Mouse (Mus musculus) midbrain, embryonic 14.5 days (tissue): ENCODE results near the gene Bend6. TPM values are rescaled to one million over a fixed set of nuclear protein-coding genes. Genes with fewer than 3 reads are reported as not detected.
A peak's percentile ranks its signal among the peaks of the same experiment; 100 is the strongest.

ENCODE experiments used
- ATAC-seq: fragments of 200-750 bp; cut with Nextera tagmentation; 2 replicates; pipeline ENCODE4 v1.8.0; 2017; ENCODE audit warnings: moderate number of reproducible peaks, moderate library complexity; ENCODE audit not compliant: low FRiP score, low TSS enrichment
- DNase-seq: peaks from one replicate; pipeline ENCODE4 v3.0.0-alpha.2; 2015
- H3K27ac ChIP-seq: fragments of 300-500 bp; sonication (generic); replicated peaks from 2 replicates; pipeline ENCODE4 v1.5.1; 2014; ENCODE audit warnings: mild to moderate bottlenecking, low read depth, low read length, moderate library complexity
- H3K27me3 ChIP-seq: fragments of 300-500 bp; sonication (generic); 2 replicates; pipeline ENCODE4 v1.6.1; 2014; ENCODE audit warnings: low read length, control low read depth, mixed read lengths; ENCODE audit not compliant: control insufficient read depth, insufficient read depth
- H3K36me3 ChIP-seq: fragments of 300-500 bp; sonication (generic); 2 replicates; pipeline ENCODE4 v1.6.1; 2014; ENCODE audit warnings: low read length, control low read depth; ENCODE audit not compliant: control insufficient read depth, insufficient read depth
- H3K4me1 ChIP-seq: fragments of 300-500 bp; sonication (generic); 2 replicates; pipeline ENCODE4 v1.6.1; 2014; ENCODE audit warnings: mild to moderate bottlenecking, antibody characterized with exemption, low read length, control low read depth; ENCODE audit not compliant: control insufficient read depth, insufficient read depth
- H3K4me2 ChIP-seq: fragments of 300-500 bp; sonication (generic); 2 replicates; pipeline ENCODE4 v1.6.1; 2014; ENCODE audit warnings: mild to moderate bottlenecking, low read length, moderate library complexity
- H3K4me3 ChIP-seq: fragments of 300-500 bp; sonication (generic); replicated peaks from 2 replicates; pipeline ENCODE4 v1.5.1; 2014; ENCODE audit warnings: low read depth, low read length
- H3K9ac ChIP-seq: fragments of 300-500 bp; sonication (generic); replicated peaks from 2 replicates; pipeline ENCODE4 v1.6.1; 2014; ENCODE audit warnings: mild to moderate bottlenecking, low read length, moderate library complexity
- H3K9me3 ChIP-seq: fragments of 300-500 bp; sonication (generic); 2 replicates; pipeline ENCODE4 v1.6.1; 2016; ENCODE audit warnings: low read length, control low read depth, mixed read lengths; ENCODE audit not compliant: control insufficient read depth
- WGBS: fragments of 180-500 bp; shearing (Covaris S2); extraction: QIAGEN DNeasy Blood & Tissue Kit; methylation state at CpG from one replicate; pipeline ENCODE4 v1.1.7; 2014; 5-methylcytosine and 5-hydroxymethylcytosine counted together
- polyA plus RNA-seq: library from polyadenylated mRNA; unstranded; fragments of >200 nt; fragmentation: Nextera tagmentation; extraction: Ambion mirVana; gene quantifications from 2 replicates; pipeline ENCODE4 v1.2.1, GENCODE M21; 2014

The Bend6 gene
- 32.1 and 40.6 TPM in 2 replicates for polyA plus RNA-seq

DNA sequence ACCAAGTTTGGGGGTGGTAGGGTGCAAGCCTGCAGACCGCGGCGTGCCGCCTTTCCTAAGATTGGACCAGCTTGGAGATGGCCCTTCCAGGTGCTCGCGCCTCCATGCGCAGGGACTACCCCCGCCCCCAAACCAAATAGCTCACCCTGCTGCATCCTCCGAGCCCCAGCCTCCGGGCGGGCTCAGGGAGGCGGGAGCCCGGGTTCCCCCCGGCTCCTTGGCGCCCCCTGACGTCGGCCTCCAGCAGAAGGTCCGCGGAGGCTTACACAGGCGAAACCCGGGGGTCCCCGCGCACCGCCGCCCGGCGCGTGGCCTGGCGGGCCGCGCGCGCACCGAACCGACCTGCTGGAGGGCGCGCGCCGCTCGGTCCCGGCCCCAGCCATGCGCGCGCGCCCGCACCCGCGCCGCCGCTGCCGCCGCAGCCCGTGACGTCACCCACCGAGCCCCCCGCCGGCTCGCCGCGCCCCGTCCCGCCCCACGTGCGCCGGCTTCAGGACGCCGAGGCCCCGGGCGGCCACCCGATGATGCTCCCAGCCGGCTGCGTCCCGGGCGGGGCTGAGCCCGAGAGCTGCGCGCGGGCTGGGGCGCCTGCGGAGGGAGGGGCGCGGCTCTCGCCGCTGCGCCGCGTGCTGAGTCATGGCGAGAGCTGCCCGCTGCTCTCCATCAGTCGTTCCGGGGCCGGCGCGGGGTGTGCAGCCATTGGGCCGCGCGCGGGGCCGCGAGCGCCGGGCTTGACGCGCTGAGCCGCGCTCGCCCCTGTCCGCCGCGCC is at the start of gene Bend6:
TSS of gene Bend6 (minus strand) at position 396 of the 770 bp plus-strand sequence.
- under 1% methylated on average over 95 of the region's 110 CpGs for WGBS

GRCm38 (mm10) chr1:33955626-33956025 is 48.0 kb upstream of the Bend6 start:
- H3K4me1 ChIP-seq: no peaks in the 10 kb centered on the region

More for the DNA sequence above, at the start of gene Bend6:
- H3K27me3 ChIP-seq: peaks cover 15% of the 10 kb centered on the region; the same call in 1 of the 2 replicates
- peak within 1 kb of the TSS; percentile 83 for H3K27ac ChIP-seq
- H3K4me1 ChIP-seq: peaks cover 11% of the 10 kb centered on the region
- peak within 1 kb of the TSS; percentile 60 for H3K4me2 ChIP-seq
- ATAC-seq (peak; percentile 89), DNase-seq (peak; percentile 91)
- H3K9me3 ChIP-seq: no peaks in the 10 kb centered on the region
- H3K4me3 ChIP-seq: peak within 1 kb of the TSS; percentile 61
- peak within 1 kb of the TSS; percentile 69 for H3K9ac ChIP-seq
- no peaks in the 10 kb centered on the region for H3K36me3 ChIP-seq

GRCm38 (mm10) chr1:33948511-33948910 is 40.9 kb upstream of the Bend6 start:
- no peak overlapping the region for H3K4me2 ChIP-seq
- H3K27me3 ChIP-seq: no peaks in the 10 kb centered on the region
- no peak for ATAC-seq
- WGBS: 91% methylated on average over 5 of the region's 5 CpGs
- no peaks in the 10 kb centered on the region for H3K36me3 ChIP-seq
- no peak for DNase-seq
- no peaks in the 10 kb centered on the region for H3K9me3 ChIP-seq
- no peak overlapping the region for H3K4me3 ChIP-seq
- no peak overlapping the region for H3K27ac ChIP-seq
- H3K4me1 ChIP-seq: no peaks in the 10 kb centered on the region
- H3K9ac ChIP-seq: no peak overlapping the region

More at GRCm38 (mm10) chr1:33955626-33956025, 48.0 kb upstream of the Bend6 start:
- H3K36me3 ChIP-seq: no peaks in the 10 kb centered on the region
- H3K4me2 ChIP-seq: no peak overlapping the region
- no peaks in the 10 kb centered on the region; the same call in 1 of the 2 replicates for H3K9me3 ChIP-seq
- H3K27ac ChIP-seq: no peak overlapping the region
- DNase-seq (no peak), ATAC-seq (no peak)
- no peaks in the 10 kb centered on the region for H3K27me3 ChIP-seq
- WGBS: 95% methylated on average over 6 of the region's 6 CpGs
- no peak overlapping the region for H3K4me3 ChIP-seq
- no peak overlapping the region for H3K9ac ChIP-seq

- DNase-seq: no peak
- Histone ChIP-seq H3K36me3 (no peaks in the 10 kb centered on the region), H3K9me3 (no peaks in the 10 kb centered on the region), H3K4me3 (no peak overlapping the region), H3K4me1 (no peaks in the 10 kb centered on the region), H3K4me2 (no peak overlapping the region), H3K27ac (no peak overlapping the region), H3K9ac (no peak overlapping the region), H3K27me3 (no peaks in the 10 kb centered on the region)
- 89% methylated on average over 6 of the region's 6 CpGs for WGBS
- no peak for ATAC-seq
These were observed 40.2 kb upstream of the Bend6 start for GRCm38 (mm10) chr1:33947838-33948237.

DNA sequence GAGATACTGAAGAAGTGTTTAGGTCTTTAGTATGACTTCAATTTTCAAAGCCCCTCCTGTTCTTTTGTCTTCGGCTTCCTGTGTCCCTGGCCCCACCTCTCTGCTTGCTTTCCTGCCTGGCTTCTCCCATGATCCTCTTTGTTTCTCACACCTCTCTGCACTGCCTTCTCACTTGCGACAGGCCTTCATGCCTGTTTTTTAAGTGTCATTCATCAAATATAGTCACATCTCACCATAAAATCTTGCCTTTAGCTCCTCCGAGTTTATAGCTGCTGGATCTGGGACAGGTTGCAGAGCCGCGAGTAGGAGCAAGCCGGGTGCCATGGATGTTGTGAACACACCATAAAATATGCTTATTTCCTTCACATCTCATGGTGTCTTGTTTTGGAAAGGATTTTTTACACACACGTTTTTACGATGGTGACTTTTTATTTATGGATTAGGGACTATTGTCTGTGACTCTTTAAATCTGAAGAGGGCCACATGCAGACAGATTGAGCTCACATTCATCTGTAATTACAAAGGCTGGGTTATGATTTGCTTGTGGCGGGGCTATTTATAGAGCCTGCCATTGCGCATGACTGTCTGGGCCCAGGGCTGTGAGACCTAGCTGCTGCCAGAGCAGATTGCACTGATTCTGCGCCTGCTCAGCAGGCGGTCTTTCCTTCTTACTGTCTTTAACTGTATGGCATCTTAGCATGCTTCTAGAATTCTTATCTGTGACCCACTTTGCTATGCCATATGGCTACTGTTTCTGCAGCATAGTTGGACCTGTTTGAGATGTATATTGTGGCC is 39.2 kb upstream of the Bend6 start:
- Histone ChIP-seq H3K36me3 (no peaks in the 10 kb centered on the region), H3K4me3 (no peak overlapping the region), H3K27me3 (no peaks in the 10 kb centered on the region), H3K4me1 (no peaks in the 10 kb centered on the region), H3K27ac (no peak overlapping the region), H3K9ac (no peak overlapping the region), H3K4me2 (no peak overlapping the region), H3K9me3 (no peaks in the 10 kb centered on the region)
- 78% methylated on average over 12 of the region's 12 CpGs for WGBS
- peak; percentile 45 for DNase-seq
- ATAC-seq: no peak

- no peak overlapping the region for H3K4me2 ChIP-seq
- no peaks in the 10 kb centered on the region for H3K4me1 ChIP-seq
- no peaks in the 10 kb centered on the region for H3K36me3 ChIP-seq
- ATAC-seq (no peak), DNase-seq (no peak)
- H3K9me3 ChIP-seq: no peaks in the 10 kb centered on the region
- H3K27ac ChIP-seq: no peak overlapping the region
- H3K4me3 ChIP-seq: no peak overlapping the region
- WGBS: 96% methylated on average over 6 of the region's 6 CpGs
- no peaks in the 10 kb centered on the region for H3K27me3 ChIP-seq
- no peak overlapping the region for H3K9ac ChIP-seq
These were observed 38.1 kb upstream of the Bend6 start for GRCm38 (mm10) chr1:33945756-33946155.

DNA sequence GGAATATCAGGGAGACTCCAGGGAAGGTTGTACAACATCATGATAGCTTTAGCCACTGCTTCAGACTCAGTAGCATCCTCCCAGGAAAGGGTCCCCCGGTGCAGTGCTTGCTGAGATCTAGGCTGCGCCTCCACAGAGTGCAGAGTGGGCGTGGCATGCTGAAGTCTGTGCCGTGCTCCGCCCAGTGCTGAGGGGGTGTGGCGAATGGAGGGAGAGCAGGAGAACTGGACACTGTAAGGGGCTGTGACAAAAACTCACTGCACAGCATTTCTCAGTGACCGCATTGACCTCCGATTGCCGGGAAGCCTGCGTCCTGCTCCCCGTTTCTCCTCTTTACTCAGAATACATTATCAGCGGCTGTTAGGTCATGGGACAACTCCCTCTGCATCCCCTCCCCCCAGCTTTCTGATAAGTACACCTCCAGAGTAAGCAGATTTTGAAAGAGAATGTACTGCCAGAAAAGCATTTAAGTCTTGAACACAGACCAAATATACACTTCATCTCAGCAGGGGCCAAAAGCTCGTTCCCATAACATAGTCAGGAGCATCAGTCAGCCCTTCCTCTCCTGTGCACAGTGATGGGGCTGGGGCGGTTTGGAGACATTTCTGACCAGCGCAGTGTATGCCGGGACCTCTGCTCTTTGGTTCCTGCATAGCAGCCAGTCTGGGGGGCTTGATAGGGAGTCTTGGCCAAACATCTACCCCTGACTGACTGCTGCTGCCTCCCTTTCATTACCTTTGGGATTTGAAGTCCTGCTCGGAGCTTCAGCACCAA is 37.5 kb upstream of the Bend6 start:
- no peak for ATAC-seq
- WGBS: 76% methylated on average over 17 of the region's 17 CpGs
- no peaks in the 10 kb centered on the region for H3K27me3 ChIP-seq
- no peaks in the 10 kb centered on the region for H3K36me3 ChIP-seq
- no peak overlapping the region for H3K27ac ChIP-seq
- no peak for DNase-seq
- H3K4me3 ChIP-seq: no peak overlapping the region
- no peaks in the 10 kb centered on the region for H3K4me1 ChIP-seq
- H3K9me3 ChIP-seq: no peaks in the 10 kb centered on the region
- no peak overlapping the region for H3K9ac ChIP-seq
- no peak overlapping the region for H3K4me2 ChIP-seq

DNA sequence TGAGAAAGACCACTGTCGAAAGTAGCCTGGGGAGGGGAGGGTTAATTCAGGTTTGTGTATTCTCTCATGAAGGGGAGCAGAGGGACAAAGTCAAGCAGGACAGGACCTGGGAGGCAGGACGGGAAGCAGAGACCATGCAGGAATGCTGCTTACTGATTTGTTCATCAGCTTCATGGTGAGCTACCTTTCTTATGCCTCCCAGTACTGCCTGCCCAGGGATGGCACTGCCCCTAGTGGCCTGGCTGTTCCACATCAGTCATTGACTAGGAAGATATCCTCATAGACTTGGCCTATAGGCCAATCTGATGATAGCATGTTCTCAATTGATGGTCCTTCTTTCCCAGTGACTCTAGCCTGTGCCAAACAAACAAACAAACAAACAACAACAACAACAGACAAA is 36.3 kb upstream of the Bend6 start:
- 76% methylated on average over 2 of the region's 2 CpGs for WGBS
- Histone ChIP-seq H3K4me3 (no peak overlapping the region), H3K27ac (no peak overlapping the region), H3K27me3 (no peaks in the 10 kb centered on the region), H3K36me3 (no peaks in the 10 kb centered on the region), H3K4me1 (no peaks in the 10 kb centered on the region), H3K9me3 (no peaks in the 10 kb centered on the region), H3K4me2 (no peak overlapping the region), H3K9ac (no peak overlapping the region)
- DNase-seq (no peak), ATAC-seq (no peak)
